ENCODE assay signal across 1 mouse cellular context in genomic region chr12:83988483-83988882, GRCm38 (mm10).
TF ChIP-seq lines count a peak whose summit lies in the region.

No protein-coding gene starts in this region.

TF ChIP-seq in CH12.LX, 34 proteins besides CTCF, POLR2A, EP300 and RAD21:
- no peak for TF ChIP-seq E2F4 (IDR thresholded peaks at IDR 0.05; ENCODE audit: insufficient replicate concordance, low read depth, low read length)
- no peak for TF ChIP-seq CHD1 (IDR thresholded peaks at IDR 0.05; ENCODE audit: low read depth, low read length)
- no peak for TF ChIP-seq ETS1 (conservative IDR thresholded peaks at IDR 0.05; ENCODE audit: low read depth, low read length)
- TF ChIP-seq JUND (conservative IDR thresholded peaks at IDR 0.05; ENCODE audit: low read depth, low read length): no peak
- TF ChIP-seq MAX (IDR thresholded peaks at IDR 0.05; ENCODE audit: low read length): no peak
- TF ChIP-seq MEF2A (IDR thresholded peaks at IDR 0.05; ENCODE audit: borderline replicate concordance, low read depth, low read length): no peak
- TF ChIP-seq MYC (IDR thresholded peaks at IDR 0.05; ENCODE audit: low read depth, low read length): no peak
- no peak for TF ChIP-seq BHLHE40 (IDR thresholded peaks at IDR 0.05; ENCODE audit: low read depth, low read length)
